ENCODE assay signal across 26 mouse cellular contexts in the genomic region with DNA sequence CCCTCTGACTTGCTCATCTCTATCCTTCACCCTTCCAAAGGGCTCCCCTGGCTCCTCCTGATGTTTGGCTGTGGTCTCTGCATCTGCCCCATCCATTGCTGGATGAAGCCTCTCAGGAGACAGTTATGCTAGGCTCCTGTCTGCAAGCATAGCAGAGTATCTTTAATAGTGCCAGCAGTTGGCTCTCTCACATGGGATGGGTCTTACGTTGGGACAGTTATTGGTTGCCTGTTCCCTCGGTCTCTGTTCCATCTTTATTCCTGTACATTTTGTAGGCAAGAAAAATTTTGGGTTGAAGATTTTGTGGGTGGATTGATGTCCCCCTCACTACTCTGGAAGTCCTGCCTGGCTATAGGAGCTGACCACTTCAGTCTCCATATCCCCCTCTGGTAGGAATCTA.
"Had no signal": no experiment of that assay in that cellular context is flagged by ENCODE, and none has a peak within 500 bp of the region (broad histone marks: within the 10 kb centered on the region; RNA-seq: fewer than 3 reads in every experiment).

No protein-coding gene starts in this region.

- H3K27me3 ChIP-seq: embryonic facial prominence, embryonic 12.5 days; embryonic facial prominence, embryonic 13.5 days; embryonic facial prominence, embryonic 15.5 days; forebrain, embryonic 12.5 days; forebrain, embryonic 13.5 days; forebrain, embryonic 15.5 days had no signal

- H3K4me1 ChIP-seq: embryonic facial prominence, embryonic 10.5 days; embryonic facial prominence, embryonic 12.5 days; embryonic facial prominence, embryonic 13.5 days; embryonic facial prominence, embryonic 15.5 days; forebrain, embryonic 10.5 days; forebrain, embryonic 12.5 days; forebrain, embryonic 15.5 days had no signal

- H3K36me3 ChIP-seq: embryonic facial prominence, embryonic 10.5 days; embryonic facial prominence, embryonic 12.5 days; embryonic facial prominence, embryonic 13.5 days; embryonic facial prominence, embryonic 15.5 days; forebrain, embryonic 10.5 days; forebrain, embryonic 12.5 days; forebrain, embryonic 15.5 days had no signal

- H3K27ac ChIP-seq: embryonic facial prominence, embryonic 10.5 days; embryonic facial prominence, embryonic 12.5 days; embryonic facial prominence, embryonic 13.5 days; embryonic facial prominence, embryonic 15.5 days; forebrain, embryonic 10.5 days; forebrain, embryonic 12.5 days; forebrain, embryonic 13.5 days; forebrain, embryonic 15.5 days; gastrocnemius, adult 2 months; heart, adult 2 months had no signal

- H3K4me3 ChIP-seq: embryonic facial prominence, embryonic 10.5 days; embryonic facial prominence, embryonic 12.5 days; embryonic facial prominence, embryonic 13.5 days; embryonic facial prominence, embryonic 15.5 days; erythroblast, embryonic 14.5 days; forebrain, embryonic 10.5 days; forebrain, embryonic 12.5 days; forebrain, embryonic 13.5 days; forebrain, embryonic 15.5 days; gastrocnemius, adult 2 months; heart, adult 2 months had no signal

- DNase-seq: cerebellum, adult 2 months; cerebellum, adult 8-10 months; cerebellum, adult 9-10 months; cerebellum, adult 9-11 months; cerebellum, postnatal 10 days; cerebellum, postnatal 14 days; cerebellum, postnatal 25 days; cerebellum, postnatal 36 days; embryo, embryonic 11 days; forebrain, postnatal 0 days; gastrocnemius, adult 2 months; gastrocnemius, postnatal 10 days; gastrocnemius, postnatal 14 days; gastrocnemius, postnatal 25 days; gastrocnemius, postnatal 36 days; heart, adult 18-20 months; heart, adult 2 months had no signal

- H3K9me3 ChIP-seq: embryonic facial prominence, embryonic 10.5 days; embryonic facial prominence, embryonic 12.5 days; embryonic facial prominence, embryonic 13.5 days; embryonic facial prominence, embryonic 15.5 days; forebrain, embryonic 10.5 days; forebrain, embryonic 12.5 days; forebrain, embryonic 13.5 days had no signal
